Mouse (Mus musculus) gastrocnemius, adult 8-10 months (tissue): ENCODE results near the gene Stat3. TPM values are rescaled to one million over a fixed set of nuclear protein-coding genes. Genes with fewer than 3 reads are reported as not detected.

Source experiments
- DNase-seq, 2 experiments: peaks; one replicate each; pipeline ENCODE4 v3.0.0; 2022; ENCODE audit warnings: low spot score in 2 of 2
- total RNA-seq, 4 experiments: library from RNA; stranded (reverse); gene quantifications; 2 replicates each; pipeline ENCODE4 v1.2.4; 2022

Gene Stat3
- total RNA-seq, 4 experiments from 2014 or later, result 32.9 to 41.1 (median 37.5) TPM

DNA sequence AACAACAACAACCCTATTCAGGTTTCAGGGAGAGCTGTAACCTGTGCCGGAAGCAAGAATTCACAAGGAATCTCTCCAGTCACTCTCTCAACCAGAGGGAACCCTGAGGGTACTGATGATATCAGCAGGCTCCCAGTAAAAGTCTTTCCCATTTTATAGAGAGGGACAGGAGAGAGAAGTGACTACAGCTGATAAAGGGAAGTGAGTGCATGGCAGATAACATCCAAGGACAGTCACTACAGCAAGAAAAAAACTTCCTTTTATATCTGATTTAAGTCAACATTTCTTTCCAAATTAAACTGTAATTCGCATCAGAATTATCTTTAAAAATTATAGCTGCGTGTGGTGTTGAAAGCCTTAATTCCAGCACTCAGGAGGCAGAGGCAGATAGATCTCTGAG lies 12.0 kb downstream of the Stat3 start:
- DNase-seq, result no peak

DNA sequence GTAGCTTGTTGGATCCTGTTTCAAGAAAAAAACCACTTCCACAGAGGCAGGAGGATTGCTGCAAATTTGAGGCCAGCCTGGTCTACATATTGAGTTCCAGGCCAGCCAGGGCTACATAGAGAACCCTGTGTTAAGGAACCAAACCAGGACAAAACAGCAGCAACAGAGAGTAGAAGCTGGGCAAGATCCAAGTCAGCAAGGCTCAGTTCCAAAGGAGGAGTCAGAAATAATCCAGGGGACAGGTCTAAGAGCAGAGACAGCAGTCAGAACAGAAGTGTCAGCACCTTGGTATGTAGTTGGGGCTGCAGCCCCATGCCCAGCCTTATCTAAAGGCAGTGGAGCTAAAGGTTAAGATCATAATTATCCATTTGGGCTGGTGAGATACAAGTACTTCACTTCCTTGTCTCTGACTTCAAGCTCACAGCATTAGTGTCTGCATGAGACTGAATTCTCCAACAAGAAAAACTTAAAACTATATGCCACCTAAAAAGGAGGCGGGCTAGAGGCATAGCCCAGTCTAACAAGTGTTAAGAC lies 14.9 kb downstream of the Stat3 start:
- no peak for DNase-seq

DNA sequence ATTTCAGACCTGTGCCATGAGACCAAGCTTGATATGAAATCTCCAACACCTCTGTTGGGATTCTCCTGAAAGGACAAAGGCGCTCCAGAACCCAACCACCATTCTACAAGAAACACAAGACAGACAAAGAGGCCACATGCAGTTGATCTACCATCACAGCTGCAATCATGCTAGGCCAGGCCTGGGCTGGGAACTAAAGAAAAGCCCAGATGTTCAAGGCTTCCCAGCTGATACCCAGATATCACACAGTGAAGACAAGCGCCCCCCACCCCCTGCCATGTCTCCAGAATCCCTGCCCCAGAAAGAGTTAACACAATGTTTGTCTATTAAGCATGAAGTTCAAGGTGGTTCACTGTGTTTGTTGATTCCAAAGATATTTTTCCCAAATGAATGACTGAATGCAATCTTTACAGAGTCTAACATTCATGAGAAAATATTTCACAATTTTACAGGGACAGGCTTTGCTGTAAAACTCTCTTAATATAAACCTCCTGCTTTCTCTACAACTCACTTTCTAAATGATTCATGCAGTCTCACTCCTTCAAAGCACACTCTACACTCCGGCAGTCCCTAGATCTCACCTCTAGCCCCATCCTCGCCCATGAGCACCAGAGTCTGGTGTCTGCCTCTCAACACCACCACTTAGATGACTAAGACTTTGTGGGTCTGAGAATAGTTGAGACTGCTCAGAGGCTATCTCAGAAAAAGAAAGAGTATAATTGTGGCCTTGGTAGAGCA lies 18.3 kb downstream of the Stat3 start:
- no peak for DNase-seq

DNA sequence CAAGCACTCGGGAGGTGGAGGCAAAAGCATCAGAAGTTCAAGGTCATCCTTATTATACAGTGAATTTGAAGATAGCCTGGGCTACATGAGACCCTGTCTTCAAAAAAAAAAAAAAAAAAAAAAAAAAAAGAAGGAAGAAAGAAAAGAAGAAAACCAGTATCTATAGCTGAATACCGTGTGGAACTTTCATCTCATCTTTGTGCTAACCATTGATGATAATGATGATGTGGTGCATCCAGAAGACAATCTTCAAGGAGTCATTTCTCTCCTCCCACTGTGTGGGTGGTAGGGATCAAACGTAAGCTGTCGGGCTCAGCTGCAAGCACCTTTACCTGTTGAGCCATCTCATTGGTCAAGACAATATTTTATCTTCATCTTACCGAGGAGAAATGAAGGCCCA lies 21.3 kb downstream of the Stat3 start:
- DNase-seq, result no peak

DNA sequence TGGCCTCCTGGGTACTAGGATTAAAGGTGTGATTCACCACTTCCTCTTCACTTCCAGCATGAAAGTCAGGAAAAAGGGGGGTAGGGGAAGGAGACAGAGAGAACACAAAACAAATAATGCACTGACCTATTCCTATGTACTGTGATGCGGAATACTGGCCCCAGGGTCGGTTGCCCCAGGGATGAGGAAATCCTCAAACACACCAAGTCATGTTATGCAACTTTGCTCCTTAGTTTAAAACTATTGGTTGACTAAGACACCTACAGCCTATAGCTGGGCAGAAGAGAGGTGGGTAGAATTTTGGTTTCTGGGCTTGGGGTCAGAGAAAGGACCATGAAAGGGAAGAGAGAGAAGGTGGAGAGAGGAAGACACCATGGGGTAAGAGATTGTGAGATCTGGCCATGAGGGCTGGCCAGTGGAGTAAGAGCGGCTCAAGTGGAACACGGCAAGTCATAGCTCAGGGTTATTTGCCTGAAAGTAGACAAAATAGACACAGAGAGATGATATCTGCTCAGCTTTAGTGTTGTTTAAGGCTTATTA lies 22.8 kb downstream of the Stat3 start:
- no peak for DNase-seq

DNA sequence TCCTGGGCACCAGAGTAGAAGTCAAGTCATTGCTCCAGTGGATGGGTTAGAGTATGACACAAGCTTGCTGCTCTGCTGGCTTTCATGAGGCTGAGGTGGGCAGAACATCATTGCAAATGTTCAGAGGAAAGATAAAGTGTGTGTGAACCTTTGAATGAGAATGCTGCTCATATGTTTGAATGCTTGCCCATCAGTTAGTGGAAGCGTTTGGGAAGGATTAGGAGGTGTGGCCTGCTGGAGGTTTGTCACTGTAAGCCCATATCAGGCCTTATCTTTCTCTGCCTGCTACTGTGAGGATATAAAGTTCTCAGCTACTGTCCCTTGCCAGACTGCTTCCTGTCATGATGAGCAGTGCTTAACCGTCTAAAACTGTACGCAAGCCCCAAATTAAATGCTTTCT lies 24.3 kb downstream of the Stat3 start:
- DNase-seq, result no peak

DNA sequence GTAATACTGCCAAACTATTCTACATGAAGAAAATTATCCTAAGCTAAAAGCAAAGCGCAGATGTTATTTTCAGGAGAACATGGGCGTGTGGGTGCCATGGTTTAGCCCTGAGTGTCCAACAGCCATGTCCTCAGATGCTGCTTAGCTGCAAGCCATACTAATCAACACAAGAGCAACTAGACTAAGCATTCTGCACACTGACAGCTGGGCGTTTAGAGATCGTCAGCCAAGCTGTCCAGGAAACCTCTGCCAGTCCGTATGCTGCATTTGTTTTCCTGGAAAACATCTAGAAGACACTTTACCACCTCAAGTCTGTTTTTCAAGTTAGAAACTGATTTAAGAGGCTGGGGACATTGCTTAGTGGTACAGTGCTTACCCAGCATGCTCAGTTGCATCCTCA lies 24.9 kb downstream of the Stat3 start:
- no peak for DNase-seq

DNA sequence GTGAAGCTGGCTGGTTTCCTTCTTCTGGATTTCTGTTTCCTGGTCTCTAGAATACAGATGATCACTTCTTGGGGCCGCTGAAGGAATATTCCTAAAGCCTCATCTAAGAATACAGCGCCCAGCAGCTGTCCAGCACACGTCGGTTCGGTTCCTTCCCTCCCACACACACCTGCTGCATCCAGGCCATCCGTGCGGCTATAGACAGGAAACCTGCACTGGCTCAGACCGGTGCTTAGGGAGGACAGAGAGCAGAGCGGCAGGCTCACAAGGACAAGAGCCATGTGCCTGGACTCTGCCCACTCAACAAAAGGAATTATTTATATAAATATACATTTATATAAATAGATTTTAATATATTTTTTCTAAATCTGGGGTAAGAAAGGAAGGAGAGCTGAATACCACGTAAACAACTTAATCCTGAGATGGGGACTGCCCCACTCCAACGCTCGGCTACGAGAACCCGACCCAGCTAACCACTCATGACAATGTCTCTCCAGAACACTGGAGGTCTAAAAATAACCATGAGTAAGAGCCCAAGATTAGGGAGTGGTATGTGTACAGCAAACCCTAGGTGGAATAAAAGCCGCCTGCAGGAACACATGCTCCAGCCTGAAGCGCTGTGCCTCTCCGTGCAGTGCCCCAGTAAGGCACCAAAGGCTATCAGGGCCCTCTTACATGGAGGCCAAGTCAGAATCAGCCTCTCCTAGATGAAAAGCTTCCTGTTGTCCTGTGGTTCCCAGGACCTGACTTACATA lies 26.8 kb downstream of the Stat3 start:
- no peak for DNase-seq

DNA sequence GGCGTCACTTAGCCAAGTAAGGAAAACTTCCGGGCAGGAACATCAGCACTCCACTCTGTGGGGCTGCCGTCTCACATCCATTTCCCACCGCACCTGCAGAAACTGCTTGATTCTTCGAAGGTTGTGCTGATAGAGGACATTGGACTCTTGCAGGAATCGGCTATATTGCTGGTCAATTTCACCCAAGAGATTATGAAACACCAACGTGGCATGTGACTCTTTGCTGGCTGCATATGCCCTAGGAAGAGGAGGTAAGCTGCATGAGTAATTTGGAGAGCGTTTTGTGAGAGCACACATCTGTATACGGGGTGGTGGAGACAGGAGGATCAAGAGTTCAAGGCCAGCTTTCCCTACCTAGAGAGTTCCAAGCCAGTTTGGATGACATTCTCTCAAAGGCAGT lies 30.8 kb downstream of the Stat3 start:
- no peak for DNase-seq

DNA sequence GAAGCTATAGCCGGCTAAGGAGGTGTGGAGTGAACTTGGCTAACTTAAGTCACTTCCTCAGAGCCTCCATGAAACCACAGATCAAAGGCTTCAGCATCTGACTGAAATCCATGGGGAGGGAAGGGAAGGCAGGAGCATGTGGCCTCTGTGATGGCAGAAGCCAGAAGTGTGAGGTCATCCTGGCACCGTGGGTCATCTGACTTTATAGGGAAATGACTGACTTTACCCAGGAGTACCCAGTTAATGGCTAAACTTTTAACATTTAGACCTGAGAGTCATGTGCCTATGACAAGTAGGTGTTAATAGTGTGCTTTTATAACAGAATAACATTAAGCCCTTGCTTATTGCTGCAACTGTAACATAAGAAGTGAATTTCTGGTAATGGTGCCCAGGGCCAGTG lies 31.2 kb downstream of the Stat3 start:
- DNase-seq, result no peak

DNA sequence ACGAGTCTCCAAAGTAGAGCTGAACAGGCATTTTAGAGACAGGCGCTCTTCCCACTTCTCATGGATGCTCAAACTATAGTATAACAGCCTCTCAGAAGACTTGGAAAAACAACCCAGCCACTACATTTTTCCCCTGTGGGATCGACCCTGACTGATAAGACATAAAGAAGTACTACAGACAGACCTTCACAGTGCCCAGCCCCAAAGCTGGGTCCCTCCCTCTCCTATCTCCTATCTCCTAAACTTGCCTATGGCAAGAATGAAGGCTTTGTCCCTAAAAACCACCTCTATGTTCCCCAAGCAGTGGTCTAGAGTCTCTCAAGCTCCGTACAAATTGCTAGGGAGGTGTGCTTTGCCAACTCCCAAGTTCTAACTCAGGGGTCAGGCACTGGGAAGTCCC lies 32.5 kb downstream of the Stat3 start:
- DNase-seq, result no peak

DNA sequence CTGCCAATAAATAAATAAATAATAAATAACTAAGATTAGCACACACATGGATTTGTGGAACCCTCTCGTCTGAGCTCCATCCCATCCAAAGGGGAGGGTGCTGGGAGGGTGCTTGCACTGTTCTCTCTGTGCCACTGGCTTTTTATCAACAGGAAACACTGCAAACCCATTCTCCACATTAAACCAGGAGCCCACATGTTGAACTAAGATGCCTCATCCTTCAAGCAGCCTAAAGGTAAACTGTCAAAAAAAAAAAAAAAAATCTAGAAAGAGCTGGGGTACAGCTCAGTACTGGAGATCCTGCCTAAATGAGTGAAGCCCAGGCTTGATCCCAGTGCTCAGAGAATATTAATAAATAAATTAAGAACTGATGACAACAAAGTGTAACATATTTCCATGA lies 33.4 kb downstream of the Stat3 start:
- no peak for DNase-seq

DNA sequence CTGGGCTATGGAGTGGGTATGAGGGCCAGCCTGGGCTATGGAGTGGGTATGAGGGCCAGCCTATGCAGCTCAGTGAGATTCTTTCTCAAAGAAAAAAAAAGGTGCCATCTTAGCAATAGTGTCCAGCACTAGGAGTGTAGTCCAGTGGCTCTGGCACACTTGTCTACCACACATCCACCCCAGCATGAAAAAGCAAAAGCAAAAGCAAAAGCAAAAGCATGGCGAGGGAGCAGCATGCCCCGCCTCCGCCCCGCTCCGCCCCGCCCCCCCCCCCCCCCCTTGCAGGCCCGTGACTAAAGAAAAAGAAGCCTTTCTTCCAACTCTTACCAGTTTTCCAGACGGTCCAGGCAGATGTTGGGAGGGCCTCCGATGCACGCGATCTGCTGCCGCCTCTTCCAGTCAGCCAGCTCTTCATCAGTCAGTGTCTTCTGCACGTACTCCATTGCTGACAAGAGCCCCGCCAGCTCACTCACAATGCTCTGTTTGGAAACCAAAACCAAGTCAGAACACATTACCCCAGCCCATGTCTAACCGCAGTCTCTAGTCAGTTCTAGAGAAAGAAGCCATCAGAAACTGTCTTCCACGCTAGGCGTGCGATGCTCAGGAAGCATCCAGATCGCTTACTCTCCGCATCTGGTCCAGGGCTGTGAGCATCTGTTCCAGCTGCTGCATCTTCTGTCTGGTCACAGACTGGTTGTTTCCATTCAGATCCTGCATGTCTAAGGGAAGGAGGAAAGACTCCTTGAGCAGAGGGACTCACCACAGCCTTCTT lies 34.6 kb downstream of the Stat3 start:
- DNase-seq, result no peak

DNA sequence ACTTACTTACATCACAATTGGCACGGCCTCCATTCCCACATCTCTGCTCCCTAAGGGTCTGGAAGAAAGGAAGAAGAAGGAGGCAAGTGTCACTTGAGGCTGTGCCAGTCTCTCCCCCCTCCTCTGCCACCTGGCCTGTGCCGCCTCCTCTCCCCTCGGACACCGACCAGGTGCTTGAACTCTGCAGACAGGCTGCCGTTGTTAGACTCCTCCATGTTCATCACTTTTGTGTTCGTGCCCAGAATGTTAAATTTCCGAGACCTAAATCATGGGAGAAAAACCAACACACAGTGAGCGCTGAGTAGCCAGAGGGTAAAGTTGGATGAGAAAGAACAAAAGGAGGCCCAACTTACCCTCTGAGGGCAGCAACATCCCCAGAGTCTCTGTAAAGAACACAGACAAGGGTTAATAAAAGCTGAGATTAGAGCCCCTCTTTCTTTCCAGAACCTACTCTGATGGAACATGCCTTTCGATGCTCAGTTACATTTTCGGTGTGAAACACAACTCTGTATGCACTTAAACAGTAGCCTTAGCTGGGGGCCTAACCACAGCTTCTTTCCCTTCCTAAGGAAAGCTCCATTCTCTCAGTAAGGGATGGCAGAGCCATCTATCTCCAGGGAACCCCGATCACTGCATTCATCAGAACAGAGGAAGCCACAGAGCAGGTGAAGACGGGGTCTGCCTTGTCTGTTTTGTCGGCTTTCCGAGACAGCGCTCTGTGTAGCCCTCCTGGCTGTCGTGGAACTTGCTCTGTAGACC lies 40.7 kb downstream of the Stat3 start:
- DNase-seq, result no peak

DNA sequence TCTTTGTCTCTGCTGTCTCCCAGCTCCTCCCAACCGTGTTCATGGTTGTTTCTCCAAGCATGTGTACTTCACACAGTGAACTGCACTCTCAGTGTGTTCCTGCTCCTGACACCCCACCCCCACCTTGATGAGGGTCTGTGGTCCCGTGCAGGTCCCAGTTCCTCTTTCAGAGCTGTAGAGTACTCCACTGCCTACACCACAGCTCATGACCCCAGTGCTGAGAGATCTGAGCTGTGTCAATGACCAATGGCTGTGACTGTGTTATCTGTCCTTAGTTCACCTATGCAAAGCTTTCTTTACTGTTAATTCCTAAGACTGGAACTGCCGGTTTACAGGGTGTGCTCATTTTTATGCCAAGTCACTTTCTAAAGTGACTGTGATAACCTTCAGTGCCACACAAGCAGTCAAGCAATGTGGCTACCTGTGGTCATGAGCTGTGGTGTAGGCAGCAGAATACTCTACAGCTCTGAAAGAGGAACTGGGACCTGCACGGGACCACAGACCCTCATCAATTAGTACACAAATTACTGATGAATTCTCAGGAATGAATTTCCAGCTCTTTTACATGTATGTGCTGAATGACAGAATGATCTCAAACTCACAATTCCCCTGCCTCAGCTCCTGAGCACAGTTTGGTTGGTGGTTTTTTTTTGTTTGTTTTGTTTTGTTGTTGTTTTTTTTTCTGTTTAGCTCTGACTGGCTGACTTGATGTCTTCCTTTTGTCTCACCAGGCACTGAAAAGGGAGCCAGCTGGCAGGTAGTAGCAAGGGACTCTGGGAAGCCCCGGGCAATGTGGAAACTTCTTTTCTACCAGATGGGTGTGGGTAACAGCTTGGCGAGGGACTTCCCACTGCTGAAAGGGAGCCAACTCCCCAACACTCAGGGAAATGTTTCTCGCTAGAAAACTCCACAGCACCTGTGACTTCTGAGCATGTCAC lies 41.8 kb downstream of the Stat3 start:
- DNase-seq, result no peak

DNA sequence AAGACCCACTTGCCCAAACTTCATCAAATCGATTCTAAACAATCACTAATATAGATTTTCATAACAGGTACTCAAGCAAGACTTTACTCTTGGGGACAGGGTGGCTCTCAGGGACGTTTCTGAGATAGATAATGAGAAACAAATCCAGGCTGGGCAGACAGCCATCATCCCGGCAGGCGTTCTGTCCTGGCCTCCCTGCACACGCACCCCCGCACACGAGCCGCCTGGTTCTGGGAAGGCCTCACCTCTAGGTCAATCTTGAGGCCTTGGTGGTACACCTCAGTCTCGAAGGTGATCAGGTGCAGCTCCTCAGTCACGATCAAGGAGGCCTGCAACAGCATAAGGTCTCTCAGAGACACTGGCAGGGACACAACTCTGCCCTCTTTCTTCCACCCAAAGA lies 43.3 kb downstream of the Stat3 start:
- DNase-seq, result no peak

DNA sequence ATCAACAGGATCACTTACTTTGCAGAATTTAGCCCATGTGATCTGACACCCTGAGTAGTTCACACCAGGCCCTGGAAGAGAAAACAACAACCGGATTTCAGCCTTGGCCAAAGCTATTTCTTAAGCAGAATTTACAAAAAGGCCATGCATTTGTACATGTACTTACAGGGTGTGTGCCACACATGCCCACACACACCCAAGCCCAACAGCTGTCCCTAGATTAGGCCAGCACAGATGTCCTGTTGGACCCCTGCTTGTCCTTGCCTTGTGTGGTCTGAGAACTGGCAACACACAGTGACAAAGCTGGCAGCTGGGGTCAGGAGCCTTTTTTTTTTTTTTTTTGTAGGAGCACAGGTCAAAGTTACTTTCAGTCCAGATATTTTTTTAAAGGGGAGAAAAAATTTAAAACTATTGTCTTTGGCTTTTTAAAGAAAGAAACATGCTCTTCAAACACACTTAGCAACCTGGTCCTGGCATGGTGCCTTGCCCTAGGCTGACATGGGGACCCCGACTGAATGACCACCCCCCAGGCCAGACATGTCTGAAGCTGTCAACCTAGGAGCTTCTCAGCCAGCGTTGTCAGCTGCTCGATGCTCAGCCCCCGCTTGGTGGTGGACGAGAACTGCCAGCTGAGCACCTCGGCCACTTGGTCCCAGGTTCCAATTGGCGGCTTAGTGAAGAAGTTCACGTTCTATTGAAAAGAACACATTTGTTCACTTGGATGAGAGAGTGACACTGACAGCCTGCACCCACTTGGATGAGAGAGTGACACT lies 45.0 kb downstream of the Stat3 start:
- DNase-seq, result no peak

DNA sequence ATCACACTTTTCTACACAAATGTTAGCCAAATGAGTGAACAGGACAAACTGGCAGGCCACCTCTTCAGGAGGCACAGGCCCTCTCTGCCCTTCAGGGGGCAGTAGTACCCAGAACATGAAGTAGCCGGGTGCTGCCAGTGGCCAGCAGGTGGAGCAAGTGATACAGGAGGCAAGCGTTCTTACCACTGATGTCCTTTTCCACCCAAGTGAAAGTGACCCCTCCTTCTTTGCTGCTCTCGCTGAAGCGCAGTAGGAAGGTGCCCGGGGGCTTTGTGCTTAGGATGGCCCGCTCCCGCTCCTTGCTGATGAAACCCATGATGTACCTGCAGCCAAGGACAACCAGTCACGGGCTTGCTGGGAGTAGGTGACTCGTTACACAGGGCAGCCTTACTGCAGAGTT lies 45.9 kb downstream of the Stat3 start:
- peak; percentile 81 to 88 for DNase-seq

DNA sequence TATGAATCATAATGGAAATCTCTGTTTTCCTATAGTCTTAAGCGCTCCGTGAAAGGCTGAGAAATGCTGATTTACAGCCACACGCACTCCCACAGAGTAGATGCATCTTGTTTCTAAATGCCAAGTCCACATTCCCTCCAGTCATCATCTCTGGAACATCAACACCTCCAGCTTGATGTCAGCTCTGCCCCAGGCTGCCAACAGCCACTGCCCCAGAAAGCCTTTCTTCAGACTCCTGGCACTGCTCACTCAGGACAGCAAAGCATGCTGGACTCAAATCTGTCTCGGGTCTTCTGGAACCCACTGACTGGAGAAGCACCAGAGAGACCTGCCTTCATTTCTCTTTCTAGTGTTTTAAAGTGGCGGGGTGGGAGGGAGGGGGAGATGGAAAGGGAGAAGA lies 46.9 kb downstream of the Stat3 start:
- peak in 1 of 2 experiments; percentile 58 for DNase-seq
